Mouse (Mus musculus): ENCODE measurements at regions not wholly inside any gene's neighbourhood (a gene's known extent, or its start where the extent isn't known, plus 50 kb on each side); places are given as distances from the start of the nearest gene placed in this dataset.

GRCm38 (mm10) chr8:8391321-8391720, 269.7 kb downstream of the Efnb2 start:
- no peak for TF ChIP-seq CTCF (IDR thresholded peaks at IDR 0.05)
- TF ChIP-seq EP300 (IDR thresholded peaks at IDR 0.05): no peak

Data from lung, postnatal 0 days (tissue).